Mouse (Mus musculus): Measurements from ENCODE around the gene Rpl13. TPM values are rescaled to one million over a fixed set of nuclear protein-coding genes. Genes with fewer than 3 reads are reported as not detected.
A peak's percentile ranks its signal among the peaks of the same experiment; 100 is the strongest.

Rpl13 gene
- polyA plus RNA-seq (2015; fragmentation: Nextera tagmentation; extraction: Ambion mirVana), result 1,270 and 1,597 TPM in 2 replicates

GRCm38 (mm10) chr8:123101735-123102685 is at the start of gene Rpl13:
TSS of gene Rpl13 (plus strand) at chr8:123102350.
- H3K36me3 ChIP-seq, result peaks cover 44% of the 10 kb centered on the region
- ATAC-seq (ENCODE audit: insufficient number of reproducible peaks, insufficient read depth, low FRiP score, low TSS enrichment, low read depth), result peak; percentile 88
- under 1% methylated on average over 56 of the region's 56 CpGs for WGBS

GRCm38 (mm10) chr8:123062721-123063120 is 39.4 kb upstream of the Rpl13 start, which contains the start of gene Spg7:
TSS of gene Spg7 (plus strand) at chr8:123062942.
- no peak within 1 kb of the TSS for H3K4me3 ChIP-seq
- H3K4me1 ChIP-seq, result peaks cover 22% of the 10 kb centered on the region
- ATAC-seq (ENCODE audit: insufficient number of reproducible peaks, insufficient read depth, low FRiP score, low TSS enrichment, low read depth), result no peak
- H3K27ac ChIP-seq, result no peak within 1 kb of the TSS
- H3K36me3 ChIP-seq, result peaks cover 7% of the 10 kb centered on the region
- WGBS, result 76% methylated on average over 7 of the region's 7 CpGs
- H3K4me2 ChIP-seq, result no peak within 1 kb of the TSS
- H3K9me3 ChIP-seq, result no peaks in the 10 kb centered on the region
- no peaks in the 10 kb centered on the region for H3K27me3 ChIP-seq
- no peak within 1 kb of the TSS for H3K9ac ChIP-seq

More at GRCm38 (mm10) chr8:123101735-123102685, at the start of gene Rpl13:
- Histone ChIP-seq H3K27me3 (no peaks in the 10 kb centered on the region), H3K4me1 (peaks cover 27% of the 10 kb centered on the region), H3K9ac (peak within 1 kb of the TSS; percentile 98), H3K9me3 (no peaks in the 10 kb centered on the region), H3K4me2 (peak within 1 kb of the TSS; percentile 95), H3K27ac (peak within 1 kb of the TSS; percentile 95), H3K4me3 (peak within 1 kb of the TSS; percentile 74)

- no peak overlapping the region for H3K4me3 ChIP-seq
- no peaks in the 10 kb centered on the region for H3K27me3 ChIP-seq
- H3K4me1 ChIP-seq, result peaks cover 22% of the 10 kb centered on the region
- peak overlapping the region; percentile 80 for H3K4me2 ChIP-seq
- H3K9ac ChIP-seq, result 0 out of 2 replicates have a peak overlapping the region, but pooled peaks have one; percentile 93
- H3K36me3 ChIP-seq, result peaks cover 15% of the 10 kb centered on the region
- no peak overlapping the region for H3K27ac ChIP-seq
- WGBS, result 76% methylated on average over 4 of the region's 4 CpGs
- ATAC-seq (ENCODE audit: insufficient number of reproducible peaks, insufficient read depth, low FRiP score, low TSS enrichment, low read depth), result no peak
- no peaks in the 10 kb centered on the region for H3K9me3 ChIP-seq
Measured at GRCm38 (mm10) chr8:123064072-123064471, 38.1 kb upstream of the Rpl13 start.

GRCm38 (mm10) chr8:123064809-123065213 is 37.3 kb upstream of the Rpl13 start:
- no peak for ATAC-seq (ENCODE audit: insufficient number of reproducible peaks, insufficient read depth, low FRiP score, low TSS enrichment, low read depth)
- peak overlapping the region; percentile 80 for H3K4me2 ChIP-seq
- H3K36me3 ChIP-seq, result peaks cover 15% of the 10 kb centered on the region
- H3K9ac ChIP-seq, result peak overlapping the region; percentile 93
- H3K4me3 ChIP-seq, result peak overlapping the region; percentile 97
- peaks cover 22% of the 10 kb centered on the region for H3K4me1 ChIP-seq
- H3K27me3 ChIP-seq, result no peaks in the 10 kb centered on the region
- 1% methylated on average over 14 of the region's 14 CpGs for WGBS
- peak overlapping the region; percentile 92 for H3K27ac ChIP-seq
- H3K9me3 ChIP-seq, result no peaks in the 10 kb centered on the region

GRCm38 (mm10) chr8:123065214-123066100 is 36.7 kb upstream of the Rpl13 start:
- H3K9me3 ChIP-seq, result no peaks in the 10 kb centered on the region
- ATAC-seq (ENCODE audit: insufficient number of reproducible peaks, insufficient read depth, low FRiP score, low TSS enrichment, low read depth), result peak; percentile 95
- peaks cover 20% of the 10 kb centered on the region for H3K36me3 ChIP-seq
- under 1% methylated on average over 84 of the region's 84 CpGs for WGBS
- peak overlapping the region; percentile 80 for H3K4me2 ChIP-seq
- peak overlapping the region; percentile 97 for H3K4me3 ChIP-seq
- H3K27me3 ChIP-seq, result no peaks in the 10 kb centered on the region
- peak overlapping the region; percentile 93 for H3K9ac ChIP-seq
- H3K4me1 ChIP-seq, result peaks cover 22% of the 10 kb centered on the region
- H3K27ac ChIP-seq, result peak overlapping the region; percentile 92

- Histone ChIP-seq H3K36me3 (peaks cover 25% of the 10 kb centered on the region), H3K27ac (peak overlapping the region; percentile 92), H3K27me3 (no peaks in the 10 kb centered on the region), H3K4me3 (peak overlapping the region; percentile 97), H3K4me2 (peak overlapping the region; percentile 80), H3K9me3 (no peaks in the 10 kb centered on the region), H3K9ac (peak overlapping the region; percentile 93), H3K4me1 (peaks cover 22% of the 10 kb centered on the region)
- WGBS, result 31% methylated on average over 7 of the region's 7 CpGs
- no peak for ATAC-seq (ENCODE audit: insufficient number of reproducible peaks, insufficient read depth, low FRiP score, low TSS enrichment, low read depth)
Measured at GRCm38 (mm10) chr8:123066101-123066683, 36.0 kb upstream of the Rpl13 start.

- no peak for ATAC-seq (ENCODE audit: insufficient number of reproducible peaks, insufficient read depth, low FRiP score, low TSS enrichment, low read depth)
- H3K9me3 ChIP-seq, result no peaks in the 10 kb centered on the region
- WGBS, result 72% methylated on average over 4 of the region's 4 CpGs
- H3K27me3 ChIP-seq, result no peaks in the 10 kb centered on the region
- H3K4me2 ChIP-seq, result no peak overlapping the region
- H3K4me1 ChIP-seq, result peaks cover 10% of the 10 kb centered on the region
- peaks cover 72% of the 10 kb centered on the region for H3K36me3 ChIP-seq
- H3K9ac ChIP-seq, result no peak overlapping the region
- no peak overlapping the region for H3K4me3 ChIP-seq
- H3K27ac ChIP-seq, result no peak overlapping the region
Measured at GRCm38 (mm10) chr8:123071176-123071575, 31.0 kb upstream of the Rpl13 start.

- no peak overlapping the region for H3K4me3 ChIP-seq
- H3K27ac ChIP-seq, result no peak overlapping the region
- H3K9ac ChIP-seq, result peak overlapping the region; percentile 55; the same call in 1 of the 2 replicates
- no peak for ATAC-seq (ENCODE audit: insufficient number of reproducible peaks, insufficient read depth, low FRiP score, low TSS enrichment, low read depth)
- H3K4me1 ChIP-seq, result no peaks in the 10 kb centered on the region
- H3K36me3 ChIP-seq, result peaks cover 95% of the 10 kb centered on the region
- H3K9me3 ChIP-seq, result no peaks in the 10 kb centered on the region
- WGBS, result 89% methylated on average over 6 of the region's 6 CpGs
- H3K27me3 ChIP-seq, result no peaks in the 10 kb centered on the region
- no peak overlapping the region for H3K4me2 ChIP-seq
Measured at GRCm38 (mm10) chr8:123077213-123077612, 24.9 kb upstream of the Rpl13 start.

GRCm38 (mm10) chr8:123082993-123083392 is 19.2 kb upstream of the Rpl13 start:
- no peak for ATAC-seq (ENCODE audit: insufficient number of reproducible peaks, insufficient read depth, low FRiP score, low TSS enrichment, low read depth)
- 81% methylated on average over 6 of the region's 6 CpGs for WGBS
- no peak overlapping the region for H3K9ac ChIP-seq

GRCm38 (mm10) chr8:123083610-123084009 is 18.5 kb upstream of the Rpl13 start:
- no peaks in the 10 kb centered on the region for H3K27me3 ChIP-seq
- 88% methylated on average over 12 of the region's 12 CpGs for WGBS
- no peaks in the 10 kb centered on the region for H3K4me1 ChIP-seq
- no peak overlapping the region for H3K27ac ChIP-seq
- H3K4me3 ChIP-seq, result no peak overlapping the region
- H3K4me2 ChIP-seq, result no peak overlapping the region
- H3K36me3 ChIP-seq, result peaks cover 93% of the 10 kb centered on the region
- H3K9ac ChIP-seq, result no peak overlapping the region
- ATAC-seq (ENCODE audit: insufficient number of reproducible peaks, insufficient read depth, low FRiP score, low TSS enrichment, low read depth), result no peak
- H3K9me3 ChIP-seq, result no peaks in the 10 kb centered on the region

More at GRCm38 (mm10) chr8:123082993-123083392, 19.2 kb upstream of the Rpl13 start:
- no peak overlapping the region for H3K27ac ChIP-seq
- H3K27me3 ChIP-seq, result no peaks in the 10 kb centered on the region
- peaks cover 92% of the 10 kb centered on the region for H3K36me3 ChIP-seq
- H3K4me1 ChIP-seq, result no peaks in the 10 kb centered on the region
- no peak overlapping the region for H3K4me2 ChIP-seq
- no peak overlapping the region for H3K4me3 ChIP-seq
- H3K9me3 ChIP-seq, result no peaks in the 10 kb centered on the region

- no peaks in the 10 kb centered on the region for H3K9me3 ChIP-seq
- H3K27ac ChIP-seq, result no peak overlapping the region
- ATAC-seq (ENCODE audit: insufficient number of reproducible peaks, insufficient read depth, low FRiP score, low TSS enrichment, low read depth), result no peak
- no peak overlapping the region for H3K4me2 ChIP-seq
- no peak overlapping the region for H3K9ac ChIP-seq
- H3K4me1 ChIP-seq, result no peaks in the 10 kb centered on the region
- peaks cover 94% of the 10 kb centered on the region for H3K36me3 ChIP-seq
- no peaks in the 10 kb centered on the region for H3K27me3 ChIP-seq
- no peak overlapping the region for H3K4me3 ChIP-seq
- WGBS, result 84% methylated on average over 9 of the region's 9 CpGs
Measured at GRCm38 (mm10) chr8:123087289-123087688, 14.9 kb upstream of the Rpl13 start.
